Mouse (Mus musculus) liver, embryonic 14.5 days (tissue): ENCODE measurements around the gene Ormdl2. TPM values are rescaled to one million over a fixed set of nuclear protein-coding genes. Genes with fewer than 3 reads are reported as not detected.

Experiments used
- ATAC-seq: fragments of 200-750 bp; cut with Nextera tagmentation; 2 replicates; pipeline ENCODE4 v1.8.0; 2017; ENCODE audit warnings: moderate number of reproducible peaks, mild to moderate bottlenecking, moderate library complexity; ENCODE audit not compliant: insufficient read depth
- DNase-seq, 3 experiments: peaks; one replicate each; pipeline ENCODE4 v3.0.0-alpha.2; 2012 to 2013; ENCODE audit warnings: low read depth in 3 of 3, low spot score in 3 of 3
- H3K27ac ChIP-seq: fragments of 300-500 bp; sonication (generic); 2 replicates; pipeline ENCODE4 v1.5.1; 2014; ENCODE audit warnings: moderate library complexity, mild to moderate bottlenecking, control low read depth, inconsistent platforms
- H3K27me3 ChIP-seq: fragments of 300-500 bp; sonication (generic); 2 replicates; pipeline ENCODE4 v1.6.1; 2014; ENCODE audit warnings: mild to moderate bottlenecking, low read length, moderate library complexity; ENCODE audit not compliant: control insufficient read depth, insufficient read depth
- H3K36me3 ChIP-seq: fragments of 300-500 bp; sonication (generic); replicated peaks from 2 replicates; pipeline ENCODE4 v1.6.1; 2014; ENCODE audit warnings: low read depth; ENCODE audit not compliant: control insufficient read depth, insufficient read depth
- H3K4me1 ChIP-seq, 2 experiments: fragments of 200-500 bp in 1 of 2; fragments of 300-500 bp in 1 of 2; sonication (generic) in 1 of 2; replicated peaks; 2 replicates each; pipeline ENCODE4 v1.6.1; 2012 to 2014; ENCODE audit warnings: antibody characterized with exemption in 1 of 2, inconsistent platforms in 1 of 2, low read length in 1 of 2; ENCODE audit not compliant: control insufficient read depth in 2 of 2, insufficient read depth in 2 of 2
- H3K4me2 ChIP-seq: fragments of 300-500 bp; sonication (generic); 2 replicates; pipeline ENCODE4 v1.6.1; 2014; ENCODE audit warnings: low read depth, mild to moderate bottlenecking, control low read depth, moderate library complexity
- H3K4me3 ChIP-seq, 2 experiments: fragments of 200-500 bp in 1 of 2; fragments of 300-500 bp in 1 of 2; sonication (generic) in 1 of 2; 2 replicates each; pipeline ENCODE4 v1.5.1; 2012 to 2014; ENCODE audit warnings: low read depth in 2 of 2, low read length in 2 of 2, mild to moderate bottlenecking in 2 of 2, control low read depth in 1 of 2, inconsistent platforms in 1 of 2, moderate library complexity in 1 of 2; ENCODE audit not compliant: insufficient read depth in 1 of 2
- H3K9ac ChIP-seq: fragments of 300-500 bp; sonication (generic); replicated peaks from 2 replicates; pipeline ENCODE4 v1.6.1; 2014; ENCODE audit warnings: mild to moderate bottlenecking, control low read depth, moderate library complexity
- H3K9me3 ChIP-seq: fragments of 300-500 bp; sonication (generic); 2 replicates; pipeline ENCODE4 v1.6.1; 2016; ENCODE audit warnings: low read length, mixed read lengths; ENCODE audit not compliant: control insufficient read depth
- CTCF ChIP-seq: IDR thresholded peaks from 2 replicates; pipeline ENCODE4 v1.5.1; 2016; ENCODE audit warnings: antibody characterized with exemption, low read depth, control low read depth
- EP300 ChIP-seq: IDR thresholded peaks from 2 replicates; pipeline ENCODE4 v1.6.1; 2016; ENCODE audit warnings: antibody characterized with exemption, low read depth
- WGBS: fragments of 180-500 bp; shearing (Covaris S2); extraction: QIAGEN DNeasy Blood & Tissue Kit; methylation state at CpG from one replicate; pipeline ENCODE4 v1.1.7; 2014; ENCODE audit not compliant: insufficient replicate concordance; 5-methylcytosine and 5-hydroxymethylcytosine counted together
- polyA plus RNA-seq, 2 experiments: library from polyadenylated mRNA; depleted of rRNA in 1 of 2; stranded (reverse) in 1 of 2; unstranded in 1 of 2; fragments of >200 nt; fragmentation: Nextera tagmentation in 1 of 2; extraction: Ambion mirVana in 1 of 2; gene quantifications; 2 replicates each; pipeline versions ENCODE4 v1.2.1 to v1.2.3; 2012 to 2014

Gene Ormdl2
- polyA plus RNA-seq, 2 experiments = 43.1 to 83.5 TPM

DNA sequence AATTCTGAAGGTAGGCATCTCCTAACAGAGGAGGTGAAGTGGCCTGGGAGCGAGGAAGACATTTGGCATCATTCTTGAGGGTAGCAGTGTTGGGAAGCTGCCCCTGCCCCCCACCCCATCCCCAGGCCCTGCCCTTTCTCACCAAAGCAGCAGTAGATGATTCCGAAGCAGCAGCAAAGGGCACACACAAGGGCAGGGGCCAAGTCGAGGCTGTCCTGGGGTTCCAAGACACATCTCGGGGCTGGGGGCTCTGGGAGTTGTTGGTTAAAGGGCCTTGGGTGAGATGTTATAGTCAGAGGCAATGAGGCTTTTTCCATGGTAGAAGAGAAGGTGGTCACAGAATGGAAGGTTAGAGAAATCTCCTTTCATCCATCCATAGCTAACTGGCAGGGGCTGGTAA lies 18.5 kb downstream of the Ormdl2 start:
- ATAC-seq = no peak
- Histone ChIP-seq H3K27ac (no peak overlapping the region), H3K27me3 (no peaks in the 10 kb centered on the region), H3K4me3 (no peak overlapping the region), H3K9ac (no peak overlapping the region), H3K36me3 (0 out of 2 replicates have a peak, but pooled peaks cover under 1% of the 10 kb centered on the region), H3K4me1 (peaks cover 12 to 24% of the 10 kb centered on the region in 2 experiments), H3K9me3 (no peaks in the 10 kb centered on the region), H3K4me2 (peak overlapping the region; percentile 92; the same call in 1 of the 2 replicates)
- TF ChIP-seq CTCF = no peak
- no peak for TF ChIP-seq EP300
- 68% methylated on average over 4 of the region's 4 CpGs for WGBS
- no peak for DNase-seq

DNA sequence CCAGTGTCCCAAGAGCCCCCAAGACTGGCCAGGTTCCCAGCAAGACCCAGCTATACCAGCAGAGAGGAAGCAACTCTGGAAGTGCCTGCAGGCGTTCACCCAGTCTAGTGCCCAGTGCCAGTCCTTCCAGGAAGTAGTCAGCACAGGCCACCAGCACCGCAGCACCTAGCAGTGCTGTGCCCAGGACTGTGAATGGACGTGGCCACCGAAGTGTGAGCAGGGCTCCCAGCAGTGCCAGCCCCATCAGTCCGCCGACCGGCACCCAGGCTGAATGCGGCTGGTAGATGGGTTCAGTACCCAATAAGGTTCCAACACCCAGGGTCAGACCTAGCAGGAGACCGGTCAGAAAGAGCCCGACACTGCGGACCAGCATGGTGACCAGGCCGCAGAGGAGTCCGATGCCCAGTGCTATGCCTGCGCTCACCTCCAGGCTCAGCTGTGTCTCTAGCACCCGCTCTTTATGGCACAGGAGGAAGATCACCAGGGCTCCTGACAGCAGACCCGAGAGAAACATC lies 19.4 kb downstream of the Ormdl2 start:
- ATAC-seq = no peak
- no peak overlapping the region for H3K4me3 ChIP-seq
- no peak overlapping the region for H3K9ac ChIP-seq
- H3K4me1 ChIP-seq = peaks cover 9 to 18% of the 10 kb centered on the region in 2 experiments
- 81% methylated on average over 16 of the region's 16 CpGs for WGBS
- TF ChIP-seq EP300 (no peak), CTCF (no peak)
- DNase-seq = no peak
- no peak overlapping the region for H3K4me2 ChIP-seq
- H3K9me3 ChIP-seq = no peaks in the 10 kb centered on the region
- no peak overlapping the region for H3K27ac ChIP-seq
- no peaks in the 10 kb centered on the region for H3K27me3 ChIP-seq
- no peaks in the 10 kb centered on the region for H3K36me3 ChIP-seq

DNA sequence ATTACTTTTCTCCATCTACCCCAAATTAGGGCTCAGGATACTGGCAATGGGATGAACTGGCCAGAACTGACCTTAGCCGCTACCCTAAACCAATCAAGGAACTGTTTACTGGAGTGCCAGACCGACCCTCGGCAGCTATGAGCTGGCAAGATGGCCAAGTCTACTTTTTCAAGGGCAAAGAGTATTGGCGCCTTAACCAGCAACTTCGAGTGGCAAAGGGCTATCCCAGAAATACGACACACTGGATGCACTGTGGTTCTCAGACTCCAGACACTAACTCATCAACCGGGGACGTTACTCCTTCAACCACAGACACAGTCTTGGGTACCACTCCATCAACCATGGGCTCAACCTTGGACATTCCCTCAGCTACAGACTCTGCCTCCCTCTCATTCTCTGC lies 22.8 kb downstream of the Ormdl2 start:
- no peaks in the 10 kb centered on the region for H3K27me3 ChIP-seq
- H3K36me3 ChIP-seq = no peaks in the 10 kb centered on the region
- ATAC-seq (no peak), DNase-seq (no peak)
- H3K4me1 ChIP-seq = peaks cover 0 to under 1% of the 10 kb centered on the region in 2 experiments; a peak in 1 of 4 replicates
- TF ChIP-seq CTCF (no peak), EP300 (no peak)
- H3K9me3 ChIP-seq = no peaks in the 10 kb centered on the region
- no peak overlapping the region for H3K4me3 ChIP-seq
- 76% methylated on average over 8 of the region's 8 CpGs for WGBS
- H3K4me2 ChIP-seq = no peak overlapping the region
- no peak overlapping the region for H3K9ac ChIP-seq
- no peak overlapping the region for H3K27ac ChIP-seq

DNA sequence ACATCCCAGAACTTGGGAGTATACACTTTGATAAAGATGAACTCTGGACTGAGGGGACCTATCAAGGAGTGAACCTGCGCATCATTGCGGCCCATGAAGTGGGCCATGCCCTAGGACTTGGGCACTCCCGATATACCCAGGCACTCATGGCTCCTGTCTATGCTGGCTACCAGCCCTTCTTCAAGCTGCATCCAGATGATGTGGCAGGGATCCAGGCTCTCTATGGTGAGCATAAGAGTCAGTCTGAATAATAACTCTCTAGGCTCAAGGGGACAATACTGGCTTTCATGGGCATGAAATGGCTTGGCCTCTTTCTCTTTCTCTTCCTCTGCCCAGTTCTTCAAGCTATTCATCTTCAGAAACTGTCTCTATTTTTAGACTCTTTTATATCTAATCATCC lies 25.9 kb downstream of the Ormdl2 start:
- no peaks in the 10 kb centered on the region for H3K36me3 ChIP-seq
- H3K27me3 ChIP-seq = no peaks in the 10 kb centered on the region
- no peak overlapping the region for H3K4me3 ChIP-seq
- no peak overlapping the region for H3K9ac ChIP-seq
- ATAC-seq (no peak), DNase-seq (no peak)
- WGBS = 83% methylated on average over 3 of the region's 3 CpGs
- no peaks in the 10 kb centered on the region for H3K9me3 ChIP-seq
- H3K27ac ChIP-seq = no peak overlapping the region
- peaks cover 0 to 2% of the 10 kb centered on the region in 2 experiments; a peak in 1 of 4 replicates for H3K4me1 ChIP-seq
- H3K4me2 ChIP-seq = no peak overlapping the region
- TF ChIP-seq CTCF (no peak), EP300 (no peak)

DNA sequence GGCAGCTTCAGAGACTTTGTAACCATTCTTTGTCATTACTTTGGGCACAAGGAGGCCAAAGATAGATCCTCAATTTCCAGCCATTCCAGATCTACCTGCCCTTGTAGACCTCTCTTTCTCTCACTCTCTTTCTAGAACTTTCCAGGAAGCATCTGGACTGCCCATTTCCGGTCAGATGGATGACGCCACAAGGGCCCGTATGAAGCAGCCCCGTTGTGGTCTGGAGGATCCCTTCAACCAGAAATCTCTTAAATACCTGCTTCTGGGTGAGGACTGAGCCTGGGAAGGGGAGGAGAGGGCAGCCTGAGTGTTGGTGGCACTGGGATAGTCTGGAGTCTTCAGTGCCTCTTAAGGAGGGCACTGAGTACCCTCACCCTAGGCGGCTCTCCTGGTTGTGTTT lies 27.1 kb downstream of the Ormdl2 start:
- DNase-seq = no peak
- no peak overlapping the region for H3K27ac ChIP-seq
- H3K4me2 ChIP-seq = no peak overlapping the region
- peaks cover 0 to 2% of the 10 kb centered on the region in 2 experiments; a peak in 1 of 4 replicates for H3K4me1 ChIP-seq
- no peak overlapping the region for H3K9ac ChIP-seq
- no peak for ATAC-seq
- no peak overlapping the region for H3K4me3 ChIP-seq
- H3K36me3 ChIP-seq = no peaks in the 10 kb centered on the region
- TF ChIP-seq CTCF (no peak), EP300 (no peak)
- H3K9me3 ChIP-seq = no peaks in the 10 kb centered on the region
- WGBS = 69% methylated on average over 5 of the region's 5 CpGs
- no peaks in the 10 kb centered on the region for H3K27me3 ChIP-seq
